Mouse (Mus musculus) lung, adult 2 months (tissue): ENCODE data around the gene Olfr118.

Experiments used
- CTCF ChIP-seq: fragments of 200-500 bp; IDR thresholded peaks from 2 replicates; pipeline ENCODE4 v1.5.1; 2011; ENCODE audit warnings: mild to moderate bottlenecking, low read length, control low read depth; ENCODE audit not compliant: insufficient read depth
- POLR2A ChIP-seq: fragments of 200-500 bp; IDR thresholded peaks from 2 replicates; pipeline ENCODE4 v1.6.1; 2011; ENCODE audit warnings: low read depth, mild to moderate bottlenecking, control low read depth, low read length, borderline replicate concordance; ENCODE audit errors: extremely low read depth

DNA sequence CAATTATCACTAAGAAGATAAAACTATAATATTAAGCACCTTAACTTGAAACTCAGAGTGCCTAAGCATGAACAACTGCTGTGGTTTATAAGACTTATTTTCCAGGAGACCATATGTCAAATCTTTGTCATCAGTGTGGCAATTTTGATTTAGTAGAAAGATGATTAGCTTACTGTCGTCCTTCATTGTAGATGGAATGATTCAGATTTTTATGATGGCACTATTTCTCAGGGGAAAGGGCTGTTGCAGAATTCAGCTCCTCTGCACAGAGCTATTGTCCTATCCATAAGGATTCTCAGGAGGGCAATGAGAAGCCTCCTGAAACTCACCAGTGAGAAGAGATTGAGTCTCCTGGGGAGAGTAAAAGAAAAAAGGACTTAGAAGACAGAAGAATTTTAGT is 54.7 kb downstream of the Olfr118 start, which contains the start of gene Olfr120:
- no peak for TF ChIP-seq POLR2A
- TF ChIP-seq CTCF: no peak
